Mouse (Mus musculus) adrenal gland, adult (tissue): ENCODE measurements around the gene Apon.
"Not testable (repeated sequence)": the region's sequence is repeated elsewhere in the genome, so short reads cannot be mapped to it uniquely, and the experiment has no call there.

Experiments
- DNase-seq, 2 experiments: peaks; one replicate each; pipeline ENCODE4 v3.0.0; 2022 to 2023; ENCODE audit warnings: low spot score in 1 of 2; ENCODE audit not compliant: inconsistent age in 2 of 2

Apon gene

GRCm38 (mm10) chr10:128271883-128272282, 18.0 kb downstream of the Apon start:
- peak in 1 of 2 experiments; percentile 72 for DNase-seq

DNA sequence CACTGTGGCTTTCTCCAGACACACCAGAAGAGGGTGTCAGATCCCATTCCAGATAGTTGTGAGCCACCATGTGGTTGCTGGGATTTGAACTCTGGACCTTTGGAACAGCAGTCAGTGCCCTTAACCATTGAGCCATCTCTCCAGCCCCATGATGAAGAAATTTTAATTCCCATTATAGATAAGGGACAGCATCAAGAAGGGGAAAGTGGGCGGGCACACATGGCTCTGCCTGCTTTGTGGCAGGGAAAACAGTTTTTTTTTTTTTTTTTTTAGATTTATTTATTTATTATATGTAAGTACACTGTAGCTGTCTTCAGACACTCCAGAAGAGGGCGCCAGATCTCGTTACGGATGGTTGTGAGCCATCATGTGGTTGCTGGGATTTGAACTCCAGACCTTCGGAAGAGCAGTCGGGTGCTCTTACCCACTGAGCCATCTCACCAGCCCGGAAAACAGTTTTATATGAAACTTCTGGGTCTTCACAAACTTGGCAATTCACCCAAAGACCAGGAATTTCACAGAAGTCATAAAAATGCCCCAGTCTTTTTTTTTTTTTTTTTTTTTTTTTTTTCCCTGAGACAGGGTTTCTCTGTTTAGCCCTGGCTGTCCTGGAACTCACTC, 19.0 kb downstream of the Apon start:
- DNase-seq, result not testable (repeated sequence)

DNA sequence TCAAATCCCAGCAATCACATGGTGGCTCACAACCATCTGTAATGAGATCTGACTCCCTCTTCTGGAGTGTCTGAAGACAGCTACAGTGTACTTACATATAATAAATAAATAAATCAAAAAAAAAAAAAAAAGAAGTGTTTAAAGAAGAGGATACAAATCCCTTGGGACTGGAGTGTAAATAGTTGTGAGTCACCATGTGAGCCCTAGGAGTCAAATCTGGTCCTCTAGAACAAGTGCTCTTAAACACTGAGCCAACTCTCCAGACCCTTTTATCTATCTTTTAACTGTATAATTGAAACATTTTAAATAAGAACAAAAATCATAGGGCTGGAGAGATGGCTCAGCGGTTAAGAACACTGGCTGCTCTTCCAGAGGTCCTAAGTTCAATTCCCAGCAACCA, 21.5 kb downstream of the Apon start:
- DNase-seq, result not testable (repeated sequence)

- no peak for DNase-seq
Measured at GRCm38 (mm10) chr10:128278158-128278557, 24.3 kb downstream of the Apon start.

DNA sequence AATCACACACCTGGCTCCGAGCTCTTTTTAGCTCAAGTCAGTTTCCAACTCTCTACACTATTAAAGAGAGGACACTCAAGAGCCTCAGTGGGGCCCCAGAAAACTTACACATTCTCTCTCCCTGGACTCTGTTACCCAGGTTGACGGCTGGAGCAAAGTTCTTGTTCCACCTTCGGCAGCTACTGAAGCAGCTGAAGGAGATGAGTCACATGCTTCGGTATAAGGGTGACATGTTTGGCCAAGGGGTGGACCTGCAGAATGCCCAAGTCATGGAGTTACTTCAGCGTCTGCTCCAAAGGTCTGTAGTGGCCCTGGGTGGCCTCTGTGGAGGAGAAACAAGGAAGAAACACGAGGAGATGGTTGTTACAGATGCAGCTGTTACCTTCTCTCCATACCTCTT, 27.0 kb downstream of the Apon start:
- no peak for DNase-seq

DNA sequence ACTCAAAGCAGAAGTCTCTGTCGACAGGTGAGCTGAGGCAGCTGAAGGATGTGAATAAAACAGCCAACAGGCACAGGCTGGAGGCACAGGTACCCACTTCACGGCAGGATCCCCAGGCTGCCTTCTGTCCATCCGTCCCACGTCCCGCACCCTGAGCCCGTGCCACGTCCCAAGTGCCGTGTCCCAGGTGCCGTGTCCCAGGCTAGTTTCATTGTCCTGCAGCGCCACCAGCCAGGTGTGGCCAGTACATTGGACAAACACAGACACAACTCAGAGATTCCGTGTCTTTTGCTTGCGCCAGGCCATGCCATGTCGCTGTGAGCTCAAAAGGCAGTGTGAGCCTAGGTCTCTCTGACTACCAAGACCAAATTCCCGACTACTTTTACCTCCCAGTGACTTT, 27.8 kb downstream of the Apon start:
- no peak for DNase-seq

DNA sequence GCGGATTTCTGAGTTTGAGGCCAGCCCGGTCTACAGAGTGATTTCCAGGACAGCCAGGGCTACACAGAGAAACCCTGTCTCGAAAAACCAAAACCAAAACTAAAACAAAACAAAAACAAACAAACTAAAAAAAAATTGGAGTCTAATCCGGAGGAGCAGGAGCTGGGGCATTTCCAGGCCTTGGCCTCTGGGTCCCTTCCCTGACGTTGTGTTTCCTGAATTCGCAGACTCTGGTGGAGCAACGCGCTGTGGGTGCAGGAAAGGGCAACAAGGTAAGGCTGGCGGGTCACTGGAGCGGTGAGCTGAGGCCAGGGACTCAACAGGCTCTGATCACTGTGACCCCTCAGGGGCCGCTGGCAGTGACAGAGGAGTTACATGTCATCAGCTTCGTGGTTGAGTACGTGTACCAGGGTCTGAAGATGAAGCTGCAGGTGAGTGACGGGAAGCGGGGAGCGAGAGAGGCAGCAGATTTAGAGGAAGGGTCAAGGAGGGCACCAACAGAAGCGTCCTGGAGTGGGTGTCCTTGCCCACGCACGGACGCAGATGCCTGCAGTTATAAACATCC, 29.1 kb downstream of the Apon start:
- DNase-seq, result peak in 1 of 2 experiments; percentile 54

DNA sequence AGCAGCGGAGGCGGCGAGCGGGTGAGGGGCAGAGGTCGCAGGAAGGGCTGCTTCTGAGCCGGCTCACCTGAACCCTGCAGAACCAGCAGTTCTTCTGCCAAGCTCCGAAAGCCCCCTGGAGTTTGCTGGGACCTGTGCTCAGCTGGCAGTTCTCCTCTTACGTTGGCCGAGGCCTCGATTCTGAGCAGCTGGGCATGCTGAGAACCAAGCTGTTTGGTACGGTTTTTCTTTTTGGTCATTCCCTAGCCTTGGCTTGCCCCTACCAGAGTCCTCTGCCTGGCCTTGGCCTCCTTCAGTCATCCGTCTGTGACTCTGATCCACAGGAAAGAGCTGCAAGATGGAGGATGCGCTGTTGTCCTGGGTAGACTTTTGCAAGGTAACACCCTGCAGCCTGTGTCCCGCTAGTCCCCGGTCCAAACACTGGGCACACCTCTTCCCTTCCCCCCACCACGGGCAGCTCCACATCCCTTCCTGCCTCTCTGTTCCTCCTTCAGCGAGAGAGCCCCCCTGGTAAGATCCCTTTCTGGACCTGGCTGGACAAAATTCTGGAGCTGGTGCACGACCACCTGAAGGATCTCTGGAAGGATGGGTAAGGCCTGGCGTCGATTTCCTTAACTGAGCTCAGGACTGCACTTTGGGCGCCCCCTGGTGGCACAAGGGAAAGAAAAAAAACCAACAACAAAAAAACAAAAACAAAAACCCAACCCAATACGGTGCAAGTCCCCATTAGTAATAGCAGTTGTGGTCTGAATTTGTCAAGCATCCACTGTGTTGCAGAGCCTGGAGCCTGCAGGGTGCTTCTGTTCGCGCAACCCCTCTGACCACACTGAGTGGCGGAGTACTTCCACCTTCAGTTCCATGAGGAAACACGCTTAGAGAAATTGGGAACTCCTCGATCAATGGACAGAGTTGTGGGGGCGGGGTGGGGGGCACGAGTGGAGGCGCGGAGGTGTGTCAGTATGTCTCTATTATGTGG, 30.0 kb downstream of the Apon start:
- DNase-seq, result peak; percentile 63 to 90

- not testable (repeated sequence) for DNase-seq
Measured at GRCm38 (mm10) chr10:128290594-128290993, 36.7 kb downstream of the Apon start.

GRCm38 (mm10) chr10:128296370-128297090, 42.6 kb downstream of the Apon start:
- no peak for DNase-seq

- peak in 1 of 2 experiments; percentile 81 for DNase-seq
Measured at GRCm38 (mm10) chr10:128297221-128297620, 43.3 kb downstream of the Apon start.

DNA sequence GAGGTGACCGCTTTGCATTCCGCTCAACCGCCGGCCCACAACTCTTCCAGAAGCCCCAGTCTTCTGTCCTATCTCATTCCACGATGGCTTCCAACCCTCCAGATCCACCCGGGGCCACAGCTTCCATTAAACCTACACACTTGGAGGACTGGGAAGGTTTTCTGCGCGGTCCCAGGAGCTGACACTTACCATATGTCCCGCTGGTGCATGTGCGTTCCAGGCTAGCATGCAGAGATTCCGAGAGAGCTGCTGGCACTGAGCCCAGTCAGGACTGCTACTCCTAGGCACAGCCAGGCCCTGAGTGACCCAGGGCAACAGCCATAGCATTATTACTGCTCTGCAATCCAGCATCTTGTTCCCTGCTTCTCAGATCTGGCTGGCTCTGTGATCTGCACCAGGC, 43.7 kb downstream of the Apon start:
- DNase-seq, result peak in 1 of 2 experiments; percentile 70

DNA sequence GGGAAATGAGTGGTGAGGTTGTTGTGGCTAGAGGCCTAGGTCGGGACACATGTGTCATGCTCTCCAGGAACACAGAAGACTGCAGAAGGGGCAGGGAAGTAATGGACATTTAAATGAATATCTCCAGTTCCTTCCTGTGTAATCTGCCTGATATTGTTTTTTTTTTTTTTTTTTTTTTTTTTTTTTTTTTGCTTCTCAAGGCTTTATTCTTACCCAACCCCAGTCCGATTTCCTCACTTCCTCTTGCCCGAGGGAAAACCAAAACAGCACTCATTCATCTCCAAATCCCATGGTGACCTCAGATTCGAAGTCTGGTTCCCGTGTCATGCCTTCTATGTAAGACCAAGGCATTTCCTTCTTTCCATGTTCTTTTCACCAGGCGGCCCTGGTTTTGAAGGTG, 44.3 kb downstream of the Apon start:
- DNase-seq, result peak in 1 of 2 experiments; percentile 64

DNA sequence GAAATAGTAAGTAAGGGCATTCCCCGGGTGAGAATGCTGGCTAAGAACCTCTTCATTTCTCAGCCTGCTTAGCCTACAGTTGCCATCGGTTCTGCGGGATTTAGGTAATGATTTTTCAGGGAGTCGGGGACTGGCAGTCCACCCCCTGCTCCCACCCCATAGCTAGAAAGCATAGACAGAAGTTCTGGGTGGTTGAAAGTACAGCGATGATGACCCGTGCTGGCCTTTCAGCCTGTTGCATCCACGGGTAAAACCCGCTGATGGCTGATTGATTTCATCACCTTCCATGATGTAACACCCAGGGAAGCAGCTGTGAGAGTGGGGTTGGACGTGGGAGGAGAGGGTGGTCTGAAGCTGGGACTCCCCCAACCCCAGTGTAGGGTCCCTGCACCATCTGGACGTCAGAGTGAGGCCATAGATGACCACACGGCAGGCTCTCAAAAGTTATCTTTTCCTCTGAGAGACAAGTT, 44.8 kb downstream of the Apon start, which contains the start of gene Il23a:
Gene Il23a, minus strand, starts transcription at position 51 of the 470 bp plus-strand sequence.
- DNase-seq, result no peak

DNA sequence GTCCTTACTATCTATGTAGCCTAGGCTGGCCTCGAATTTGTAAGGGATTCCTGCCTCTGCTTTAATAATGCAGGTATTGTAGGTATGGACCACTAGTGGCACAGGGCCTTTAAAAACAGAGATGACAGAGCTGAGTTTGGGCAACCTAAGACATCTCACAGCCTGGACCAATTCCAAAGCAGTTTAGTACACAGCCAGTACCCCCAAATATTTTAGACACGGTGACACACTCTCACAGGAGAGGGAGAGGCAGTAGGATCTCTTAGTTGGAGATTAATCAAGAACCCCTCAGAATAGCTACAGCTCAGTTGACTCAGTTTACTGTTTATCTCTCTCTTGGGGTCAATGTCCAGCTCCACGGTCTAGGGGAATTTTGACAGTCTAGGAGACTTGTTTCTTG, 48.5 kb downstream of the Apon start:
- DNase-seq, result no peak

- no peak for DNase-seq
Measured at GRCm38 (mm10) chr10:128302785-128303125, 48.9 kb downstream of the Apon start.

GRCm38 (mm10) chr10:128303126-128304021, 49.5 kb downstream of the Apon start, which contains the start of gene Pan2:
Gene Pan2 (plus strand): TSS chr10:128303335.
- peak; percentile 99 to 100 for DNase-seq
